Mouse (Mus musculus) ES-Bruce4 (cell line): ENCODE measurements around the gene Ssbp3.

Source experiments
- CTCF ChIP-seq: IDR thresholded peaks from one replicate; pipeline ENCODE4 v1.8.1; 2011; ENCODE audit warnings: low read depth, low read length
- POLR2A ChIP-seq: IDR thresholded peaks from one replicate; pipeline ENCODE4 v1.8.1; 2011; ENCODE audit warnings: low read length; ENCODE audit not compliant: insufficient read depth

DNA sequence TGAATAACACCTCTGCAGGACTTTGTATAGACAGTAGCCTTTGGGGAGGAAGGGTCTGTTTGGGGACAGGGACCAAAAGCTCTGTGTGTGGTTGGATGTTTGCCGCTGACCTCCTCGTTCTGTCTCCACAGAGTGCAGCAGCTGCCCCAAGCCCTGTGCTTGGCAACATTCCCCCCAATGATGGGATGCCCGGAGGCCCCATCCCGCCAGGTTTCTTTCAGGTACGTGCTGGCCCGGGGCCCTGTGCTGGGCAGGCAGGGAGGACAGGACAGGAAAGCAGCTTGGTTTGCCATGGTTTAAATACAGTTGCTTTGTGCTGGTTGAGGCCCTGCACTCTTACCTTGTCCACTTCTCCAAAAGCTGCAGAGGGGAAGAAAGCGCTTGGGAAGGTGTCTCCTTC lies 99.0 kb downstream of the Ssbp3 start:
- TF ChIP-seq CTCF (no peak), POLR2A (no peak)
